Mouse (Mus musculus): ENCODE data around the gene Hist1h3h. TPM values are rescaled to one million over a fixed set of nuclear protein-coding genes. Genes with fewer than 3 reads are reported as not detected.
"Not testable (repeated sequence)": the region's sequence is repeated elsewhere in the genome, so short reads cannot be mapped to it uniquely, and the experiment has no call there.

The Hist1h3h gene
- polyA plus RNA-seq (2014; fragmentation: Nextera tagmentation; extraction: Ambion mirVana) = 2.4 and 3.2 TPM in 2 replicates

DNA sequence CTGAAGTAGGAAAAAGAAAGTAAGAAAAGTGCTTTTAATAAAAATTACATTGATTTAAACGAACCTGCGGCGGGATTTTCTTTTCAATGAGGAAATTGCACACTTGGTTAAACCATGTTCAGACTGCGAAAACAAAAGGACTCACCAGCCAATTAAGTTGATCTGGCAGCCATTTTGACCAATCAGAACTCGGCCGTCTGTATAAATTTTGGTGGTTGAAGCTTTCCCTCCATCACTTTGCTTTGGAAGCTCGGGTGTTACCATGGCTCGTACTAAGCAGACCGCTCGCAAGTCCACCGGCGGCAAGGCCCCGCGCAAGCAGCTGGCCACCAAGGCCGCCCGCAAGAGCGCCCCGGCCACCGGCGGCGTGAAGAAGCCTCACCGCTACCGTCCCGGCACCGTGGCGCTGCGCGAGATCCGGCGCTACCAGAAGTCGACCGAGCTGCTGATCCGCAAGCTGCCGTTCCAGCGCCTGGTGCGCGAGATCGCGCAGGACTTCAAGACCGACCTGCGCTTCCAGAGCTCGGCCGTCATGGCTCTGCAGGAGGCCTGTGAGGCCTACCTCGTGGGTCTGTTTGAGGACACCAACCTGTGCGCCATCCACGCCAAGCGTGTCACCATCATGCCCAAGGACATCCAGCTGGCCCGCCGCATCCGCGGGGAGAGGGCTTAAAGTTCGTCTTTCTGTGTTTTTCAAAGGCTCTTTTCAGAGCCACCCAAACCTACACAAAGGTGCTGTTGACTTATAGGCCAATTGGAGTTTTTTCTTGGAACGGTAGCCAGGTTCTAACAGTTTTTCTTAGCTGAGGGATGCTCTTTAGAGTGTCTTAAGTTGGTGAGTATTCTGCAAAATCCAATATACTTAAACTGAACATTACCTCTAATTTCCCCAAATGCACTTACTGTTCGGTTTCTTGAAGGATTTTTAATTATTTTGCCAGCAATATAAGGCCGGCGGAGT lies at the start of gene Hist1h3h:
TSS of gene Hist1h3h (plus strand) at position 263 of the 961 bp plus-strand sequence.
- H3K27me3 ChIP-seq (ENCODE audit: control insufficient read depth, insufficient read depth, low read length); H3K9me3 ChIP-seq (ENCODE audit: control insufficient read depth, low read length); H3K36me3 ChIP-seq (replicated peaks; ENCODE audit: control insufficient read depth, insufficient read depth): not testable (repeated sequence)
- ATAC-seq (ENCODE audit: low FRiP score) (peak; percentile 52), DNase-seq (ENCODE audit: low spot score) (peak; percentile 92)
- peaks cover 29% of the 10 kb centered on the region for H3K4me1 ChIP-seq (replicated peaks; ENCODE audit: control insufficient read depth, insufficient read depth, low read length)
- peak within 1 kb of the TSS; percentile 87 for H3K27ac ChIP-seq
- peak within 1 kb of the TSS; percentile 62 for H3K9ac ChIP-seq
- peak within 1 kb of the TSS; percentile 32 for H3K4me3 ChIP-seq (replicated peaks; ENCODE audit: low read length)
- under 1% methylated on average over 24 of the region's 56 CpGs for WGBS
- peak within 1 kb of the TSS; percentile 84 for H3K4me2 ChIP-seq (replicated peaks)

DNA sequence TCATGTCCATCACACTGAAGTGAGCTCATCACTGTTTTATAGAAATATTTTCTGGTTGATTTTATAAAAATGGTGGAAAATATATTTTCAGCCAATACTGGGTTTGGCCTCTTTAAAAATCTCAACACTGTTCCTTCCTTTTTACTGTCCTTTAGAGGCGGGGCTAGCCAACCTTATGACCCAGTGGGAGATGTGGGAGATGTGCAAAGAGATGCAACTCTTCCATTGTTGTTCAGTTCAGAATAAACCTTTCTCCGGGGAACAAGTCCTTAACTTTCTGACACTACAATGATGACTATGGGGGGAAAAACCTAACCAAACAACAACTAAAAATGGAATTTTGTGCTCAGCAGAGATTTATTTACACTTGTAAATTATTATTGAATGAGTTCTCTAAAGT lies 40.2 kb upstream of the Hist1h3h start, which contains the start of gene Olfr1360:
TSS of gene Olfr1360 (minus strand) at position 101 of the 400 bp plus-strand sequence.
- no peaks in the 10 kb centered on the region for H3K36me3 ChIP-seq (replicated peaks; ENCODE audit: control insufficient read depth, insufficient read depth)
- ATAC-seq (ENCODE audit: low FRiP score) = no peak
- no peaks in the 10 kb centered on the region for H3K27me3 ChIP-seq (ENCODE audit: control insufficient read depth, insufficient read depth, low read length)
- no peaks in the 10 kb centered on the region for H3K9me3 ChIP-seq (ENCODE audit: control insufficient read depth, low read length)
- no peak within 1 kb of the TSS for H3K9ac ChIP-seq
- H3K4me2 ChIP-seq (replicated peaks) = no peak within 1 kb of the TSS
- DNase-seq (ENCODE audit: low spot score) = no peak
- 89% methylated on average over 2 of the region's 2 CpGs for WGBS
- no peak within 1 kb of the TSS for H3K27ac ChIP-seq
- H3K4me3 ChIP-seq (replicated peaks; ENCODE audit: low read length) = no peak within 1 kb of the TSS
- no peaks in the 10 kb centered on the region for H3K4me1 ChIP-seq (replicated peaks; ENCODE audit: control insufficient read depth, insufficient read depth, low read length)

DNA sequence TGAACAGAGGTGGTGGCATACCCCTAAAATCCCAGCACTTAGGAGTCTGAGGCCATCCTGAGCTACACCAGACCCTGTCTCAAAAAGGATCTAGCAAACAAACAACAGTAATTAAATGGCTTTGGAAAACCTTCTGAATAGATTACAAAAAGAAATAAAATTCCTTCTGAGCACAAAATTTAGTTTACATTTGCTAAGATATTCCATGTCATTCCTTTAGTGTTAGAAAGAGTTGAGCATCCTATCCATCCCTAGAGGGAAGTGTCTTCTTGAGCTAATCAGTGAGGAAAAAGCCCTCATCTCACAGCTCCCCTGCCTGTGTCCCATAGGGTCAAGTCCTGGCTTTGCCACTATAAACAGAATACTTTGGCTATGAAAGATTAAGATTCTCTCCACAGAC lies 19.6 kb upstream of the Hist1h3h start, which contains the start of gene Olfr1359:
TSS of gene Olfr1359 (plus strand) at position 301 of the 400 bp plus-strand sequence.
- H3K27ac ChIP-seq = no peak within 1 kb of the TSS
- no peak within 1 kb of the TSS for H3K4me2 ChIP-seq (replicated peaks)
- no peak within 1 kb of the TSS for H3K9ac ChIP-seq
- no peak for ATAC-seq (ENCODE audit: low FRiP score)
- H3K4me1 ChIP-seq (replicated peaks; ENCODE audit: control insufficient read depth, insufficient read depth, low read length) = no peaks in the 10 kb centered on the region
- no peak for DNase-seq (ENCODE audit: low spot score)
- no peaks in the 10 kb centered on the region for H3K9me3 ChIP-seq (ENCODE audit: control insufficient read depth, low read length)
- H3K36me3 ChIP-seq (replicated peaks; ENCODE audit: control insufficient read depth, insufficient read depth) = no peaks in the 10 kb centered on the region
- H3K27me3 ChIP-seq (ENCODE audit: control insufficient read depth, insufficient read depth, low read length) = no peaks in the 10 kb centered on the region
- no peak within 1 kb of the TSS for H3K4me3 ChIP-seq (replicated peaks; ENCODE audit: low read length)

DNA sequence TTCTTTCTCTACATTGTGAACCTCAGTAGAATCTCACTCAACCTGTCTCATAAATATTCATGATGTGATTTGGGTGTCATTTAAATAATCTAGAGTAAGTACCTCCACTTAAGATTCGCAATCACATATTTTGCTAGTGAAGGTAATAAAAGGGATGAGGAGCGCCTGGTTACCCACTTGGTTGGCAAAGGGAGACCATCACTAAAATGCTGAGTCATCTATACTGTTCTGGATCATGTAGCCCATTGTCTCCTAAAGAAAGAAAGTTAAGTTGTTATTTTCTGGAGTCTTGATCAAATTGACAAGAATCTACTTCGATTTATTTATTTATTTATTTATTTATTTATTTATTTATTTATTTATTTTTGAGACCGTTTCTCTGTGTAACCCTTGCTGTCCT lies 10.8 kb upstream of the Hist1h3h start:
- Histone ChIP-seq H3K4me3 (replicated peaks; ENCODE audit: low read length) (no peak overlapping the region), H3K27ac (no peak overlapping the region), H3K27me3 (ENCODE audit: control insufficient read depth, insufficient read depth, low read length) (no peaks in the 10 kb centered on the region), H3K36me3 (replicated peaks; ENCODE audit: control insufficient read depth, insufficient read depth) (no peaks in the 10 kb centered on the region), H3K4me2 (replicated peaks) (no peak overlapping the region), H3K9me3 (ENCODE audit: control insufficient read depth, low read length) (no peaks in the 10 kb centered on the region), H3K9ac (no peak overlapping the region), H3K4me1 (replicated peaks; ENCODE audit: control insufficient read depth, insufficient read depth, low read length) (no peaks in the 10 kb centered on the region)
- ATAC-seq (ENCODE audit: low FRiP score) (no peak), DNase-seq (ENCODE audit: low spot score) (no peak)
- WGBS = 73% methylated on average over 4 of the region's 4 CpGs

DNA sequence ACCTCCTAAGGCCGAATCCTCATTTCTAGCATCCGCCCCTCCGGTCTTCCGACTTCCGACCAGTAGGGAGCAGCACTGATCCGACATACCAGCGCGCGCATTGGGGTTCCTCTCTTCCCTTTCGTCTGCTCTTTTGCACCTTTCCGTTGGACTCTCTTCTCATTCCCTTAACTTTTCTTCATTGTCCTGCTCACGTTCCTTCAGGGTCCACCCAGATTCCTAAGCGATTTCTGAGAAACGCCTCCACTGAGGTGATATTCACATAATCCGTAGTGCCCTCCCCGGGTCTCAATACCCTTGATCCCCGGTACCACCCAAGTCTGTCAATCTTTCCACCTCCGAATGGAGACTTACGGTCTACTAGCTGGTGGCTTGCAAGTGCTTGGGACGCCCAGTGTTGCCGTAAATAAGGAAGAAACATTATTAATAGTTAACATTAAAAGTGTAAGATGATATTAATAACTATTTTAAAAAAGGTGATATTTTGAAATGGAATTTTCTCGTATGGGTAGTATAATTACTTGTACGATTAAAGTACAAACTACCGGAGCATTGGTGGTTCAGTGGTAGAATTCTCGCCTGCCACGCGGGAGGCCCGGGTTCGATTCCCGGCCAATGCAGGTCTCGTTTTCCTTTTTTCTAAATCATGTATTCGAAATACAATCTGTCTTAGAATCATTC lies 7.3 kb upstream of the Hist1h3h start:
- peak overlapping the region; percentile 71 for H3K4me3 ChIP-seq (replicated peaks; ENCODE audit: low read length)
- peaks cover 3% of the 10 kb centered on the region for H3K4me1 ChIP-seq (replicated peaks; ENCODE audit: control insufficient read depth, insufficient read depth, low read length)
- WGBS = under 1% methylated on average over 32 of the region's 32 CpGs
- H3K27ac ChIP-seq = peak overlapping the region; percentile 80
- H3K4me2 ChIP-seq (replicated peaks) = peak overlapping the region; percentile 67
- no peaks in the 10 kb centered on the region for H3K9me3 ChIP-seq (ENCODE audit: control insufficient read depth, low read length)
- H3K27me3 ChIP-seq (ENCODE audit: control insufficient read depth, insufficient read depth, low read length) = no peaks in the 10 kb centered on the region
- H3K9ac ChIP-seq = peak overlapping the region; percentile 72
- ATAC-seq (ENCODE audit: low FRiP score) (peak; percentile 86), DNase-seq (ENCODE audit: low spot score) (peak; percentile 89)
- no peaks in the 10 kb centered on the region for H3K36me3 ChIP-seq (replicated peaks; ENCODE audit: control insufficient read depth, insufficient read depth)

DNA sequence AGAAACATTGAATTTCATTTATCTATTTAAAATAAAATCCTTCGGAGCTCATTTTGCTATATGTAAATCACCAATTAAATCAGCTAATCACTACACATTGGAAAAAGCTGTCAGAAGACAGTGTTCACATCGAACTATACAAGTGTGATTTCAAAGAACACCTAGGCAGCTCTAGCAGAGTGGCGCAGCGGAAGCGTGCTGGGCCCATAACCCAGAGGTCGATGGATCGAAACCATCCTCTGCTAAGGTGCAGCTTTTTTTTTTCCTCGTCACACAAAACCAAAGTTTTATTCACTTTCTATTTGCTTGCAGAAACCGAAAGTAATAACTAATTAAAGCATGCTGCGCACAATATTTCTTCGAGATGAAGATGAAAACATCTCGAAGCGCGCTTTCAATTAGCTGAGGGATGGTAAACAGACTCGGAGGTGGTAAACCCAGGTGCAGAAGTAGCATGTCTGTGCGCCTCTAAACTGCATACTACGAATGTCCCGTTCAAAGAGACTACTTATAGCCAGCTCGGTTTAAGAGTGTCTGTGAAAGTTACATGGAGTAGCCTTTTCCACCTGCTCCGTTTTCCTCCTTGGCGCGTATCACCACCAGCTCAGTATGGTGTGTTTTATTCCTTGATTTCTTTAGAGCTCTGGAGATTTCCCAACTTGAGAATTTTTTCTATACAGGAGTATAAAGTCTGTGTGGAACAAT lies 6.5 kb upstream of the Hist1h3h start:
- Histone ChIP-seq H3K36me3 (replicated peaks; ENCODE audit: control insufficient read depth, insufficient read depth) (no peaks in the 10 kb centered on the region), H3K27me3 (ENCODE audit: control insufficient read depth, insufficient read depth, low read length) (no peaks in the 10 kb centered on the region), H3K4me1 (replicated peaks; ENCODE audit: control insufficient read depth, insufficient read depth, low read length) (peaks cover 8% of the 10 kb centered on the region), H3K9ac (peak overlapping the region; percentile 47), H3K4me3 (replicated peaks; ENCODE audit: low read length) (peak overlapping the region; percentile 71), H3K4me2 (replicated peaks) (peak overlapping the region; percentile 67), H3K9me3 (ENCODE audit: control insufficient read depth, low read length) (no peaks in the 10 kb centered on the region), H3K27ac (no peak overlapping the region)
- ATAC-seq (ENCODE audit: low FRiP score) = peak; percentile 85
- peak; percentile 97 for DNase-seq (ENCODE audit: low spot score)
- 3% methylated on average over 22 of the region's 22 CpGs for WGBS

DNA sequence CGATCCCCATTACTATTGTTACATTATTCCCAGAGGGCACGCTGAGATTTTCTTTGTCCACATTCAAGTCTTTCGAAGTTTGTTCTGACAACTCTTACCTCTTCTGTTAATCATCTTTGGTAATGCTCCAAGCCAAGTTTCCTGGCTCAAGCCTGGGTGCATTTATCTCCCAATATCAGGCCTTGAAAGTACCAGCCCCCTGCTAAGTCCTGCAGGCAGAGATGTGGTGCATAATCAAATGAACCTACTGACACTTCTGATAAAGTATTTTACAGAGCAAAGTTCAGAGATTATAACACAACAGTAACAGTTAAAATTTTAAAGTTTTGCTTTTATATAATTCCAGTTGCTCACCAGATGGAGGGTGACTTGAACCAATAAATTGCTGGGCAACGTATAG lies 5.8 kb upstream of the Hist1h3h start:
- H3K27me3 ChIP-seq (ENCODE audit: control insufficient read depth, insufficient read depth, low read length) = no peaks in the 10 kb centered on the region
- WGBS = 18% methylated on average over 4 of the region's 4 CpGs
- H3K9ac ChIP-seq = peak overlapping the region; percentile 47
- H3K9me3 ChIP-seq (ENCODE audit: control insufficient read depth, low read length) = no peaks in the 10 kb centered on the region
- H3K36me3 ChIP-seq (replicated peaks; ENCODE audit: control insufficient read depth, insufficient read depth) = no peaks in the 10 kb centered on the region
- no peak overlapping the region for H3K27ac ChIP-seq
- peaks cover 8% of the 10 kb centered on the region for H3K4me1 ChIP-seq (replicated peaks; ENCODE audit: control insufficient read depth, insufficient read depth, low read length)
- peak overlapping the region; percentile 71 for H3K4me3 ChIP-seq (replicated peaks; ENCODE audit: low read length)
- peak overlapping the region; percentile 67 for H3K4me2 ChIP-seq (replicated peaks)
- no peak for ATAC-seq (ENCODE audit: low FRiP score)
- no peak for DNase-seq (ENCODE audit: low spot score)

DNA sequence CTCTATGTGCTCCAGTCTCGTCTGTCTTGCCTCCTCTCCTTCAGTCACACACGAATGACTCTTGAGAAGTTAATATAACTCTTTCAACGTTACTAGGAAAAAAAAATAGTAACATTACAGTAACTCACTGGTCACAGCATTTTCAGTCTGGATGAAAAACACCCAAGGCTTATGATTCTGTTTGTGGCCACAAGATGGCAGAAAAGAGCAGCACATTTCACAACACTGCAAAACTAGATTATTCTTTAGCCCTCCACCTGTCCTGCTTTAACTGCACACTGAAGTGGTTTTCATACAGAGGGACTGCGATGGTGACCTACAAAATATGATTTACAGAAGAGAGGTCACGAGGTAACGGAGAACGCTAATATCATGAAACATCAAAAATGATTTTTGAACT lies 2.7 kb upstream of the Hist1h3h start:
- H3K4me2 ChIP-seq (replicated peaks) = peak overlapping the region; percentile 84
- H3K4me3 ChIP-seq (replicated peaks; ENCODE audit: low read length) = peak overlapping the region; percentile 32
- H3K9ac ChIP-seq = 0 out of 2 replicates have a peak overlapping the region, but pooled peaks have one; percentile 50
- no peaks in the 10 kb centered on the region for H3K27me3 ChIP-seq (ENCODE audit: control insufficient read depth, insufficient read depth, low read length)
- WGBS = 2% methylated on average over 7 of the region's 7 CpGs
- ATAC-seq (ENCODE audit: low FRiP score) = no peak
- H3K4me1 ChIP-seq (replicated peaks; ENCODE audit: control insufficient read depth, insufficient read depth, low read length) = peaks cover 25% of the 10 kb centered on the region
- H3K9me3 ChIP-seq (ENCODE audit: control insufficient read depth, low read length) = no peaks in the 10 kb centered on the region
- peak overlapping the region; percentile 68; the same call in 1 of the 2 replicates for H3K27ac ChIP-seq
- peak; percentile 84 for DNase-seq (ENCODE audit: low spot score)
- H3K36me3 ChIP-seq (replicated peaks; ENCODE audit: control insufficient read depth, insufficient read depth) = no peaks in the 10 kb centered on the region
